Mouse (Mus musculus): ENCODE results near the gene Snrpd3. TPM values are rescaled to one million over a fixed set of nuclear protein-coding genes. Genes with fewer than 3 reads are reported as not detected.

Snrpd3 gene
- total and polyA plus RNA-seq, 2 experiments from 2014 or later = 24.4 to 144 TPM

DNA sequence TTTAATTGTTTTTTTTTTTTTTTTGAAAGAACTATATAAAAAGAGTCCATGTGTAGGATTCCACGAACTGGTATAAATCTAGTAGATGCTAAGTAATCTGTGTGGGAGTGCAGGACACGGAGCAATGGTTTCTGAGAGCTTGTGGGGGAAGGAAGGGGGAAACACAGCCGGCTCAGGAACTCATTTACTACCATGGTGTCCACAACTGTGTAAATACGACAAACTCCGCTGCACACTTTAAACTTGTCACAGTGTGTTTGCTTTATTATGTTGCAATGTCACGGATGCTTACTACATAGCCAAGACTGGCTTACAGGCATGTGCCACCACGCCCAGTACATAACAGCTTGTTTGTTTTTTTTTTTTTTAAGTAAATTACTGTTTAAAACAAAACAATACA is 32.5 kb downstream of the Snrpd3 start:
- no peak overlapping the region; the same call in 1 of the 2 replicates for H3K27ac ChIP-seq (ENCODE audit: low read depth, low read length)
- no peaks in the 10 kb centered on the region for H3K27me3 ChIP-seq (ENCODE audit: insufficient read depth, low read length)
- no peak overlapping the region for H3K4me3 ChIP-seq (ENCODE audit: low read depth, low read length)
- H3K36me3 ChIP-seq (ENCODE audit: insufficient read depth) = peaks cover 17% of the 10 kb centered on the region
- no peak overlapping the region for H3K4me2 ChIP-seq (ENCODE audit: low read depth)
- ATAC-seq (no peak), DNase-seq (no peak)
- H3K9ac ChIP-seq = no peak overlapping the region
- no peaks in the 10 kb centered on the region for H3K4me1 ChIP-seq (ENCODE audit: insufficient read depth)
- 75% methylated on average over 7 of the region's 7 CpGs for WGBS
- 0 out of 2 replicates have a peak, but pooled peaks cover 5% of the 10 kb centered on the region for H3K9me3 ChIP-seq (ENCODE audit: low read length)
- TF ChIP-seq CTCF (IDR thresholded peaks at IDR 0.05; ENCODE audit: low read depth) = no peak

DNA sequence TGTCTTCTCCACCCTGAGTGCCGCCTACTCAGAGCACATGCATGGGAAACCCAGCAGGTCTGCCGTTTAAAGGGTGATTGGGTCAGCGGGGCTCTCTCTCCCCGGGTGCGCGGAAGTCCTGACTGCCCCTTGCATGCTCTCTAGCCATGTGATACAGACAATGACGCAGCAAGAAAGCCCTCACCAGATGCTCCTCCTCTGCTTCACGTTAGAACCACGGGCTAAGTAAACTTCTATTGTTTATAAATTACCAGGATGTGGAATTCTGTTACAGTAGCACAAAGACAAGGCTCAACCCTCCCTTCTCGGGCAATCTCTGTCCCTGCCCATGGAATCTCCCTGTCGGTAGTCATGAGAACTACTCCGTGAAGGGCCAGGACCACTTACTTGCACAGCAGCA is 33.8 kb downstream of the Snrpd3 start:
- no peak for DNase-seq
- Histone ChIP-seq H3K27ac (ENCODE audit: low read depth, low read length) (no peak overlapping the region), H3K36me3 (ENCODE audit: insufficient read depth) (peaks cover 28% of the 10 kb centered on the region), H3K9ac (no peak overlapping the region), H3K4me3 (ENCODE audit: low read depth, low read length) (no peak overlapping the region), H3K9me3 (ENCODE audit: low read length) (no peaks in the 10 kb centered on the region), H3K27me3 (ENCODE audit: insufficient read depth, low read length) (no peaks in the 10 kb centered on the region), H3K4me2 (ENCODE audit: low read depth) (no peak overlapping the region), H3K4me1 (ENCODE audit: insufficient read depth) (no peaks in the 10 kb centered on the region)
- ATAC-seq = no peak
- 57% methylated on average over 12 of the region's 12 CpGs for WGBS
- no peak for TF ChIP-seq CTCF (IDR thresholded peaks at IDR 0.05; ENCODE audit: low read depth)

GRCm38 (mm10) chr10:75552106-75552505 is 34.8 kb downstream of the Snrpd3 start:
- DNase-seq (no peak), ATAC-seq (no peak)
- H3K4me3 ChIP-seq (ENCODE audit: low read depth, low read length) = no peak overlapping the region
- TF ChIP-seq CTCF (IDR thresholded peaks at IDR 0.05; ENCODE audit: low read depth) = no peak
- H3K27ac ChIP-seq (ENCODE audit: low read depth, low read length) = no peak overlapping the region
- no peaks in the 10 kb centered on the region for H3K4me1 ChIP-seq (ENCODE audit: insufficient read depth)
- peaks cover 30% of the 10 kb centered on the region for H3K36me3 ChIP-seq (ENCODE audit: insufficient read depth)
- H3K9me3 ChIP-seq (ENCODE audit: low read length) = no peaks in the 10 kb centered on the region
- 91% methylated on average over 2 of the region's 2 CpGs for WGBS
- H3K27me3 ChIP-seq (ENCODE audit: insufficient read depth, low read length) = no peaks in the 10 kb centered on the region
- no peak overlapping the region for H3K4me2 ChIP-seq (ENCODE audit: low read depth)
- H3K9ac ChIP-seq = no peak overlapping the region

- H3K4me3 ChIP-seq (ENCODE audit: low read depth, low read length) = no peak overlapping the region
- no peak overlapping the region for H3K9ac ChIP-seq
- H3K9me3 ChIP-seq (ENCODE audit: low read length) = no peaks in the 10 kb centered on the region
- TF ChIP-seq CTCF (IDR thresholded peaks at IDR 0.05; ENCODE audit: low read depth) = no peak
- ATAC-seq = no peak
- no peak for DNase-seq
- peaks cover 30% of the 10 kb centered on the region for H3K36me3 ChIP-seq (ENCODE audit: insufficient read depth)
- no peak overlapping the region for H3K27ac ChIP-seq (ENCODE audit: low read depth, low read length)
- H3K27me3 ChIP-seq (ENCODE audit: insufficient read depth, low read length) = no peaks in the 10 kb centered on the region
- 78% methylated on average over 13 of the region's 13 CpGs for WGBS
- no peak overlapping the region for H3K4me2 ChIP-seq (ENCODE audit: low read depth)
- 0 out of 2 replicates have a peak, but pooled peaks cover 3% of the 10 kb centered on the region for H3K4me1 ChIP-seq (ENCODE audit: insufficient read depth)
Observed at GRCm38 (mm10) chr10:75552701-75553450, 35.5 kb downstream of the Snrpd3 start.

DNA sequence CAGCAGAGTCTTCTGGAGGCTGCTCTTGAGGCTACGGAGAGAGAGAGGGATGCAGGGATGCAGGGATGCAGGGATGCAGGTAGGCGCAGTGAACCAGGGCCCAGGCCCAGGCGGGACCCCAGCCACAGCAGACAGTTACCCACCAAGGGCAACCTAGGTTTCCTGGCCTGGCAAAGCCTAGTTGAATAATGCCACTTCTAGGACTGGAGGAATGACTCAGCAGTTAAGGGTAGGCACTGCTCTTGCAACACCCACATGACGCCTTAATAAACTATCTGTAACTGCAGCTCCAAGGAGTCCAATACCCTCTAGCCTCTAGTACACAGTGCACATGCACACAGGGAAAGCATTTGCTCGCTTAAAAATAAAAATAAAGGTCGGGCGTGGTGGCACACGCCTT is 36.7 kb downstream of the Snrpd3 start:
- WGBS = 93% methylated on average over 8 of the region's 8 CpGs

GRCm38 (mm10) chr10:75555557-75555956 is 38.2 kb downstream of the Snrpd3 start:
- DNase-seq (no peak), ATAC-seq (no peak)
- 53% methylated on average over 6 of the region's 6 CpGs for WGBS
- Histone ChIP-seq H3K4me1 (ENCODE audit: insufficient read depth) (0 out of 2 replicates have a peak, but pooled peaks cover 18% of the 10 kb centered on the region), H3K4me2 (ENCODE audit: low read depth) (no peak overlapping the region), H3K27ac (ENCODE audit: low read depth, low read length) (peak overlapping the region; percentile 57; the same call in 1 of the 2 replicates), H3K9me3 (ENCODE audit: low read length) (no peaks in the 10 kb centered on the region), H3K9ac (no peak overlapping the region), H3K27me3 (ENCODE audit: insufficient read depth, low read length) (no peaks in the 10 kb centered on the region), H3K36me3 (ENCODE audit: insufficient read depth) (peaks cover 30% of the 10 kb centered on the region), H3K4me3 (ENCODE audit: low read depth, low read length) (no peak overlapping the region)
- TF ChIP-seq CTCF (IDR thresholded peaks at IDR 0.05; ENCODE audit: low read depth) = no peak

More for the DNA sequence above, 36.7 kb downstream of the Snrpd3 start:
- H3K4me2 ChIP-seq (ENCODE audit: low read depth) = no peak overlapping the region
- no peak overlapping the region for H3K4me3 ChIP-seq (ENCODE audit: low read depth, low read length)
- H3K27ac ChIP-seq (ENCODE audit: low read depth, low read length) = no peak overlapping the region
- H3K4me1 ChIP-seq (ENCODE audit: insufficient read depth) = 0 out of 2 replicates have a peak, but pooled peaks cover 12% of the 10 kb centered on the region
- ATAC-seq (no peak), DNase-seq (no peak)
- no peaks in the 10 kb centered on the region for H3K27me3 ChIP-seq (ENCODE audit: insufficient read depth, low read length)
- H3K9ac ChIP-seq = no peak overlapping the region
- peaks cover 30% of the 10 kb centered on the region for H3K36me3 ChIP-seq (ENCODE audit: insufficient read depth)
- H3K9me3 ChIP-seq (ENCODE audit: low read length) = no peaks in the 10 kb centered on the region
- no peak for TF ChIP-seq CTCF (IDR thresholded peaks at IDR 0.05; ENCODE audit: low read depth)

- ATAC-seq (peak; percentile 75), DNase-seq (peak; percentile 82)
- WGBS = 14% methylated on average over 9 of the region's 9 CpGs
- Histone ChIP-seq H3K4me3 (ENCODE audit: low read depth, low read length) (no peak overlapping the region), H3K4me1 (ENCODE audit: insufficient read depth) (0 out of 2 replicates have a peak, but pooled peaks cover 23% of the 10 kb centered on the region), H3K9me3 (ENCODE audit: low read length) (no peaks in the 10 kb centered on the region), H3K9ac (no peak overlapping the region), H3K27me3 (ENCODE audit: insufficient read depth, low read length) (no peaks in the 10 kb centered on the region), H3K4me2 (ENCODE audit: low read depth) (no peak overlapping the region), H3K27ac (ENCODE audit: low read depth, low read length) (0 out of 2 replicates have a peak overlapping the region, but pooled peaks have one; percentile 10), H3K36me3 (ENCODE audit: insufficient read depth) (peaks cover 30% of the 10 kb centered on the region)
- no peak; the same call in 1 of the 2 replicates for TF ChIP-seq CTCF (IDR thresholded peaks at IDR 0.05; ENCODE audit: low read depth)
Observed at GRCm38 (mm10) chr10:75556026-75556425, 38.7 kb downstream of the Snrpd3 start.
